Mouse (Mus musculus): Measurements from ENCODE around the gene Rgma. TPM values are rescaled to one million over a fixed set of nuclear protein-coding genes. Genes with fewer than 3 reads are reported as not detected.

Rgma gene
- total RNA-seq, 2 experiments from 2014 or later = 39.1 to 48.9 TPM

GRCm38 (mm10) chr7:73424705-73425104, 49.4 kb downstream of the Rgma start:
- intact Hi-C loops (cut with DNase I) = loop anchor here (5.0 kb wide), 2 partner anchors 47 to 203 kb away; partner anchors contain the start of gene Rgma
- no peak for DNase-seq

- DNase-seq = no peak
- intact Hi-C loops (cut with DNase I) = loop anchor here (5.0 kb wide), 1 partner anchor 202 kb away; no protein-coding TSS in a partner anchor
These were observed 50.1 kb downstream of the Rgma start for GRCm38 (mm10) chr7:73425451-73425850.

GRCm38 (mm10) chr7:73426235-73426634, 50.9 kb downstream of the Rgma start:
- intact Hi-C loops (cut with DNase I) = loop anchor here (5.0 kb wide), 1 partner anchor 201 kb away; no protein-coding TSS in a partner anchor
- no peak for DNase-seq

- no peak for DNase-seq
These were observed 51.6 kb downstream of the Rgma start for GRCm38 (mm10) chr7:73426752-73427386.

GRCm38 (mm10) chr7:73427794-73428193, 52.5 kb downstream of the Rgma start:
- DNase-seq = no peak
- intact Hi-C loops (cut with DNase I) = loop anchor here (5.0 kb wide), 1 partner anchor 200 kb away; no protein-coding TSS in a partner anchor

More at GRCm38 (mm10) chr7:73426752-73427386, 51.6 kb downstream of the Rgma start:
- intact Hi-C loops (cut with DNase I) = loop anchor here (5.0 kb wide), 1 partner anchor 200 kb away; no protein-coding TSS in a partner anchor

GRCm38 (mm10) chr7:73428525-73428924, 53.2 kb downstream of the Rgma start:
- no peak for DNase-seq
- intact Hi-C loops (cut with DNase I) = loop anchor here (5.0 kb wide), 1 partner anchor 199 kb away; no protein-coding TSS in a partner anchor

- no peak for DNase-seq
These were observed 58.5 kb downstream of the Rgma start for GRCm38 (mm10) chr7:73433637-73434335.

GRCm38 (mm10) chr7:73434336-73434677, 59.0 kb downstream of the Rgma start:
- intact Hi-C loops (cut with DNase I) = no loop called here
- DNase-seq = no peak

More at GRCm38 (mm10) chr7:73433637-73434335, 58.5 kb downstream of the Rgma start:
- intact Hi-C loops (cut with DNase I) = no loop called here

GRCm38 (mm10) chr7:73435685-73436084, 60.4 kb downstream of the Rgma start:
- intact Hi-C loops (cut with DNase I) = loop anchor here (5.0 kb wide), 1 partner anchor 197 kb away; no protein-coding TSS in a partner anchor
- no peak for DNase-seq

- intact Hi-C loops (cut with DNase I) = loop anchor here (5.0 kb wide), 1 partner anchor 35 kb away; no protein-coding TSS in a partner anchor
- no peak for DNase-seq
These were observed 66.5 kb downstream of the Rgma start for GRCm38 (mm10) chr7:73441802-73442201.

GRCm38 (mm10) chr7:73442246-73442645, 66.9 kb downstream of the Rgma start:
- no peak for DNase-seq
- intact Hi-C loops (cut with DNase I) = loop anchor here (5.0 kb wide), 1 partner anchor 35 kb away; no protein-coding TSS in a partner anchor

- intact Hi-C loops (cut with DNase I) = loop anchor here (5.0 kb wide), 2 partner anchors 46 to 176 kb away; no protein-coding TSS in a partner anchor
- DNase-seq = no peak
These were observed 76.3 kb downstream of the Rgma start for GRCm38 (mm10) chr7:73451594-73451993.

GRCm38 (mm10) chr7:73452187-73452808, 77.0 kb downstream of the Rgma start:
- DNase-seq = no peak
- intact Hi-C loops (cut with DNase I) = loop anchor here (5.0 kb wide), 2 partner anchors 45 to 175 kb away; no protein-coding TSS in a partner anchor

- intact Hi-C loops (cut with DNase I) = loop anchor here (5.0 kb wide), 2 partner anchors 43 to 173 kb away; no protein-coding TSS in a partner anchor
These were observed 78.8 kb downstream of the Rgma start for GRCm38 (mm10) chr7:73454113-73454512.

GRCm38 (mm10) chr7:73463546-73463945, 88.2 kb downstream of the Rgma start:
- intact Hi-C loops (cut with DNase I) = no loop called here
- no peak for DNase-seq

More at GRCm38 (mm10) chr7:73454113-73454512, 78.8 kb downstream of the Rgma start:
- DNase-seq = no peak

- no peak for DNase-seq
- intact Hi-C loops (cut with DNase I) = no loop called here
These were observed 92.4 kb downstream of the Rgma start for GRCm38 (mm10) chr7:73467741-73468140.

Other genes starting within 250 kb of the Rgma start
- 10 to 100 TPM; 22.4 to 39.9 TPM for gene Chd2, start 166.3 kb downstream of the Rgma start, total RNA-seq (2021)

Data from gastrocnemius, postnatal 36 days (tissue).